Mouse (Mus musculus): ENCODE measurements at regions not wholly inside any gene's neighbourhood (a gene's known extent, or its start where the extent isn't known, plus 50 kb on each side); places are given as distances from the start of the nearest gene placed in this dataset.

DNA sequence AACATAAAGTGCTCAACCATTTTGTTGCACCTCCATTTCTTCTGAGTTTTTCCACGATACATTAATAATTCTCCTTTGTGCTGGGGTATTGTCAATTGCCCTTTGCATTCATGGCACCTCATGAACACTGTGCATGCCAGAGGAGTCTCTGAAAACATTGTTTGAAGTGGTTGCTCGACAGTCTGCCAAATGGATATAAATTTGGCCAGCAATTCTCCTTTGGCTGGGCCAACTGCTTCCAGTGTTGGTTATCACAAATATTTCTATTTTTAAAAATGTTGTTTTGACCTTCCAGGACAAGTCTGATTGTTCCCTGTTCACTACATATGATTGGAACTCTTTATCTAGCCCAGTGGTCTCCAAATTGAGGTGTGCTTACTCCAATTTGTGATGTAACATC lies 184.1 kb upstream of the 9630041A04Rik start:
- no peak for TF ChIP-seq CTCF (IDR thresholded peaks at IDR 0.05; ENCODE audit: low read depth, low read length)
- no peak for TF ChIP-seq POLR2A (IDR thresholded peaks at IDR 0.05; ENCODE audit: insufficient read depth, low read length)
- no peak for TF ChIP-seq EP300 (IDR thresholded peaks at IDR 0.05; ENCODE audit: insufficient read depth, low read depth, low read length)

Measured in ES-Bruce4 (cell line).